Mouse (Mus musculus) stomach, postnatal 0 days (tissue): Measurements from ENCODE around the gene Mrpl54.

Source experiments
- CTCF ChIP-seq: IDR thresholded peaks from 2 replicates; pipeline ENCODE4 v1.5.1; 2016; ENCODE audit warnings: antibody characterized with exemption, low read depth, mild to moderate bottlenecking, moderate library complexity
- EP300 ChIP-seq: optimal IDR thresholded peaks from 2 replicates; pipeline ENCODE3; 2016; ENCODE audit warnings: antibody characterized with exemption

DNA sequence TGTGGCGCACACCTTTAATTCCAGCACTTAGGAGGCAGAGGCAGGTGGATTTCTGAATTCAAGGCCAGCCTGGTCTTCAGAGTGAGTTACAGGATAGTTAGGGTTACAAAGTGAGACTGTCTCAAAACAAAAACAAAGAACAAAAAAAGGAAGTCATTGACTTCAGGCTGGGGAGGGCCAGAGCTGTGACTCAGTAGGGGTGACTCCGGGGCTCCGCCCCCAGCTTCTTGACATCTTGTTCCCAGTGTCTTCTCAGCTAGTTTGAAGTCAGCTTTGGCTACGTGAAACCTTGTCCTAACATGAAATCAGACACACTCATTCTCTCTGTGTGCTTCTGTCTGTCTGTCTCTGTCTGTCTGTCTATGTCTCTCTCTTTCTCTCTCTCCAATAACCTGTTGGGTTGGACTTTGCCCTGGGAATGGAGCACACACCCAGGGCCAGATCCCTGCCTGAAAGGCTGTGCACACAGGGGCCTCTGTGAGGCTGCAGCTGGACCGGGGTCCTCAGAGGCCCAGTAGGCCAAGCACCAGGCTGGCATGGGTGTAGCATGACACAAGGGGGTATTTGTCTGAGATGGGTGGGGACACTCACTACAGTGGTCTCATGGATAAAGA, 45.2 kb downstream of the Mrpl54 start:
- TF ChIP-seq CTCF (no peak), EP300 (no peak)
